Comparison of ENCODE assay signal across 8 mouse cellular contexts in genomic region chr13:54503604-54504521, GRCm38 (mm10). TPM values are rescaled to one million over a fixed set of nuclear protein-coding genes. Genes with fewer than 3 reads are reported as not detected.
A peak's percentile ranks its signal among the peaks of the same experiment; 100 is the strongest.
DNase-seq lines count a peak whose midpoint lies in the region; ATAC-seq and TF ChIP-seq lines count a peak whose summit lies in the region.

Gene Simc1, plus strand, starts transcription at chr13:54503779.

- 0 out of 2 replicates have a peak, but pooled peaks cover 2% of the 10 kb centered on the region for H3K27me3 ChIP-seq in embryonic facial prominence, embryonic 13.5 days
- no peaks in the 10 kb centered on the region; the same call in 1 of the 2 replicates for H3K27me3 ChIP-seq in heart, adult 2 months (ENCODE audit: control insufficient read depth, insufficient read depth, low read length)

- intact Hi-C loops in heart, adult 2 months (cut with DNase I) = loop anchor here (5.0 kb wide), 1 partner anchor 63 kb away; the partner anchor contains the start of gene 4833439L19Rik

- TF ChIP-seq POLR2A in heart, adult 2 months (IDR thresholded peaks at IDR 0.05; ENCODE audit: insufficient read depth, low read depth, low read length) = peak; percentile 83

- H3K4me1 ChIP-seq in embryonic facial prominence, embryonic 13.5 days = peaks cover 14% of the 10 kb centered on the region
- H3K4me1 ChIP-seq in heart, adult 2 months (ENCODE audit: control insufficient read depth, insufficient read depth, low read length) = peaks cover 3% of the 10 kb centered on the region; the same call in 1 of the 2 replicates

- H3K9me3 ChIP-seq in embryonic facial prominence, embryonic 13.5 days = no peaks in the 10 kb centered on the region

- H3K4me3 ChIP-seq in embryonic facial prominence, embryonic 13.5 days = peak within 1 kb of the TSS; percentile 80
- peak within 1 kb of the TSS; percentile 77 for H3K4me3 ChIP-seq in heart, adult 2 months

- WGBS in embryonic facial prominence, embryonic 13.5 days = under 1% methylated on average over 101 of the region's 105 CpGs
- WGBS in heart, adult 2 months = 1% methylated on average over 105 of the region's 105 CpGs

- H3K36me3 ChIP-seq in embryonic facial prominence, embryonic 13.5 days = no peaks in the 10 kb centered on the region
- no peaks in the 10 kb centered on the region for H3K36me3 ChIP-seq in heart, adult 2 months (ENCODE audit: control insufficient read depth, insufficient read depth, low read length)

- no peak for TF ChIP-seq CTCF in heart, adult 2 months (IDR thresholded peaks at IDR 0.05)

- peak within 1 kb of the TSS; percentile 73 for H3K4me2 ChIP-seq in embryonic facial prominence, embryonic 13.5 days

- ATAC-seq in embryonic facial prominence, embryonic 13.5 days (ENCODE audit: insufficient number of reproducible peaks, insufficient read depth, low FRiP score, low TSS enrichment, low read depth) = peak; percentile 87

- H3K9ac ChIP-seq in embryonic facial prominence, embryonic 13.5 days = peak within 1 kb of the TSS; percentile 90
- H3K9ac ChIP-seq in heart, adult 2 months (ENCODE audit: low read depth, low read length) = peak within 1 kb of the TSS; percentile 73

- no peaks in the 10 kb centered on the region for H3K79me2 ChIP-seq in heart, adult 2 months (replicated peaks; ENCODE audit: control insufficient read depth, insufficient read depth, low read length)

- TF ChIP-seq EP300 in heart, adult 2 months (IDR thresholded peaks at IDR 0.05; ENCODE audit: insufficient read depth, low read depth, low read length) = no peak

- peak; percentile 93 for DNase-seq in A20 (ENCODE audit: low read depth, low spot score)
- DNase-seq in adrenal gland, postnatal 36 days = peak; percentile 87 to 92
- DNase-seq in heart, adult 2 months = peak; percentile 85
- DNase-seq in kidney, adult 8-10 months = peak; percentile 73 to 78
- peak; percentile 90 for DNase-seq in liver
- peak; percentile 6 to 43 for DNase-seq in monocyte, adult 2 months (ENCODE audit: low read depth in 1 of 2, low spot score in 2 of 2)
- peak; percentile 49 to 65 for DNase-seq in spleen, postnatal 14 days (ENCODE audit: low spot score in 2 of 2)

- peak within 1 kb of the TSS; percentile 81 for H3K27ac ChIP-seq in embryonic facial prominence, embryonic 13.5 days
- peak within 1 kb of the TSS; percentile 65 for H3K27ac ChIP-seq in heart, adult 2 months

RNA-seq across cellular contexts. Expression of gene Simc1, which starts in this region (rescaled TPM):
- 10 to 100 TPM; 12.8 to 19.5 TPM for total RNA-seq in adrenal gland, postnatal 36 days (2021)
- polyA plus RNA-seq in embryonic facial prominence, embryonic 13.5 days (2015; fragmentation: Nextera tagmentation; extraction: Ambion mirVana) = 16.3 and 17.2 TPM in 2 replicates
- 1 to 10 TPM; 1.7 TPM for total RNA-seq in heart, adult 2 months (2021)
- polyA plus RNA-seq in heart, adult 2 months (2012; rRNA removed) = 1.9 and 2.8 TPM in 2 replicates

Comparison
In these comparisons a context has a peak if more than half of its experiments do, and no peak if none do; other contexts are left out.
1. Peak in every context shown above with its lines: DNase-seq, ATAC-seq, H3K4me3 ChIP-seq and H3K27ac ChIP-seq.
2. RNA of gene Simc1 (total RNA-seq): 12.8 to 19.5 TPM in adrenal gland, postnatal 36 days; 1.7 TPM in heart, adult 2 months; every median in the first group is over 4 times any median in the second.
3. DNase-seq: peak in every context shown above with its lines; median percentile 93 in A20; 90 in liver; 90 in adrenal gland, postnatal 36 days; 85 in heart, adult 2 months; 76 in kidney, adult 8-10 months; 57 in spleen, postnatal 14 days; 24 in monocyte, adult 2 months.